Mouse (Mus musculus): ENCODE measurements at regions not wholly inside any gene's neighbourhood (a gene's known extent, or its start where the extent isn't known, plus 50 kb on each side); places are given as distances from the start of the nearest gene placed in this dataset.

- DNase-seq: no peak
Measured at GRCm38 (mm10) chr9:63896073-63896807, 125.6 kb downstream of the Smad6 start.

DNA sequence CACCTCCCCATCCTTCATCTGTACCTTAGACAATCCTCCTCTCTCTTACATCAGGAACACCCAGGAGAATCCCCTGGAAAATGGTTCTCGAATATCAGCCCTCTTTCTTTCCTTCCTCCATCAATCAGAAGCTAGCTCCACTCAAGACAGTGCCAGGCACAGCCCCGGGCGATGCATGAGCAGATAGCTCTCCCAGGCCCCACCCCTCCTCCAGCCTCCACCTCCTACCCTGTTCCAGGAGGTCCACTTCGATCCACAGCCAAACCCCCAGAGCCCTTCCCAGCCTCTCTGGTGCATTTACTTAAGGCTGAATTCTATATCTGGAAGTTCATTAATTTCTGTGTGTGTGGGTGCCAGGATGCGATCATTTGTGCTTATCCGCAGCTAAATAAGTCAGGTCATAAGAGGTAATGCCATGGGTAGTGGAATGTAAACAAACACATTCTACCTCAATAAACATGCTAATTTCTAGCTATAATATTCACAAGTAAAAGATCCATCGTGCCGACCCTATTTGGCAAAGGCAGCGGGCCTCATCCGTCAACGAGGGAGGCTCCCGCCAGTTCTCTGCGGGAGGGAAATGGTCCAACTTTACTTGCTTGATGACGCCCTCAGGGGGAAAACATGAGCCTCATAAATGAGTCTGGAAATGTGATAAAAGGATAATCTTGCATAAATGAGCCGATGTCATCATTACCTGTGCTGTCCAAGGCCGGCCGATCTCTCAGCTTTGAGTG is 129.5 kb downstream of the Smad6 start:
- no peak for DNase-seq

- no peak for DNase-seq
Measured at GRCm38 (mm10) chr9:63890717-63891116, 131.1 kb downstream of the Smad6 start.

GRCm38 (mm10) chr9:63889570-63889969 is 131.8 kb upstream of the Smad3 start:
- no peak for DNase-seq

- DNase-seq: peak; percentile 5
Measured at GRCm38 (mm10) chr9:63884971-63885370, 127.2 kb upstream of the Smad3 start.

GRCm38 (mm10) chr9:63883738-63884520 is 126.1 kb upstream of the Smad3 start:
- DNase-seq: no peak

DNA sequence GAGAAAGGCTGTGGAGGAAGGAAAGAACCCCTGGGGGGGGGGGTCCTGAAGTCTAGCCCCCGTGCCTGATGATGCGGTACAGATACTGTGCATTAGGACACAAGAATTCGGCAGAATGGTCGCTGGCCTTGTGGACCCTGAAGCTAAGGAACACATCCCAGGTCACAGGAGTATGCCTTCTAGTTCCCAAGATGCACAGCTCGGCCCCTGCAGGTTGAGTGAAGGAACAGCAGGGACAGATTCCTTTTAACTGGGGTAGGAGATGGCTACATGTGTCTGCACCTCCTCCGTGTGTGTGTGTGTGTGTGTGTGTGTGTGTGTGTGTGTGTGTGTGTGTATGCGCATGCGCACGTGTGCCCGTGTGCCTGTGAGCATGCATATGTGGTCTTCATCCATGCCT is 123.9 kb upstream of the Smad3 start:
- DNase-seq: no peak

DNA sequence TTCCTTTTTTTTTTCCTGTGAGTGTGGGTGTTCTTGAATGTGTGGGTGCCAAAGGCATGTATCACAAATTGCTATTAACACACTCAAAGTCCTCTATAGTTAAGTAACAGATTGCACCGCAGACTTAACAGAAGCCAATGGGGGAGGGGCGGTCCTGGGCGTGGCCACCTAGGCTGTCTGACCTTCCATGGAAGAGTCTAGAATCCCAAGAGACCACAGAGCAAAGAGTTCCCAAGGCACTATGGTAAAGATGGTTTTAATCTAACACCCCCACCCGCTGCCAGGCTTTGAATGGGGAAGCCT is 123.4 kb upstream of the Smad3 start:
- no peak for DNase-seq

GRCm38 (mm10) chr9:63880487-63881260 is 122.9 kb upstream of the Smad3 start:
- no peak for DNase-seq

GRCm38 (mm10) chr9:63879710-63880428 is 122.1 kb upstream of the Smad3 start:
- DNase-seq: no peak

DNA sequence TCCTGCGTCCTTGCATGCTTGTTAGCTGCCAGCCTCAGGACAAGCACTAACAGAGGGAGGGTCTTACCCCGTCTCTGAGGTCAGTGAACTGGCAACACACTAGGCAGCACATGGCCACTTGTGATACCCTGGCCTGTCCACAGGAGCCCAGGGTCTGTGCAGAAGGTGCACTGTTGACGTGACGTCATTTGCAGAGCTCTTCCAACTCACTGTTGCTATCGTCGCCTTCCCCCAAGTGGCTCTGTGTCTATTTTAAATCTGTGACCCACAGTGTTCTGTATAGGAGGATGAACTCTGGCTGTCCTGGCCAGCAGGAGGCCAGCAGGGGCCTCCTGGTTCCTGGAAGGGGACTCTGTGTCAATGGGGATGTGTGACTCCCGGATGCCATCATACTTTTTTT is 120.1 kb upstream of the Smad3 start:
- DNase-seq: no peak

GRCm38 (mm10) chr9:63876886-63877285 is 119.1 kb upstream of the Smad3 start:
- DNase-seq: no peak

- no peak for DNase-seq
Measured at GRCm38 (mm10) chr9:63876023-63876422, 118.2 kb upstream of the Smad3 start.

DNA sequence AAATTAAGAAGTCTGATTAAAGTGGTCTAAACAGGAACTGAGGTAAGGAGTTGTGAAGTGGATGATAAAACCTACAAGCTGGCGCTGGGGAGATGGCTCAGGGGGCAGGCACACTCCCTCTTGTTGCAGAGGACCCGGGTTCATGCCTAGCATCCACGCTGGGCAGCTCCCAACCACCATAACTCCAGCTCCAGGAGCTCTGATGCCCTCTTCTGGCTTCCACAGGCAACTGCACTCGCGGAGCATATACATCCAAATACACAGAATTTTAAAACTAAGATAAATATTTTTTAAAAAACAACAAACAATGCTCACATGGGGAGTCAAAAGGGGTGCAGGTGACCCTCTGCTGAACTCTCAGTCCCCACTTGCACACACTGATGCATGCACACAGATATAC is 117.4 kb upstream of the Smad3 start:
- no peak for DNase-seq

- DNase-seq: no peak
Measured at GRCm38 (mm10) chr9:63864350-63864749, 106.6 kb upstream of the Smad3 start.

- no peak for DNase-seq
Measured at GRCm38 (mm10) chr9:63863328-63863727, 105.5 kb upstream of the Smad3 start.

- no peak for DNase-seq
Measured at GRCm38 (mm10) chr9:63862427-63862826, 104.6 kb upstream of the Smad3 start.

GRCm38 (mm10) chr9:63861418-63861817 is 103.6 kb upstream of the Smad3 start:
- DNase-seq: no peak

- DNase-seq: no peak
Measured at GRCm38 (mm10) chr9:63860196-63860595, 102.4 kb upstream of the Smad3 start.

GRCm38 (mm10) chr9:63856065-63856736 is 98.4 kb upstream of the Smad3 start:
- DNase-seq: no peak

- DNase-seq: no peak
Measured at GRCm38 (mm10) chr9:63851809-63852208, 94.0 kb upstream of the Smad3 start.

GRCm38 (mm10) chr9:63850316-63850693 is 92.5 kb upstream of the Smad3 start:
- no peak for DNase-seq

All from cerebellum, adult 9-11 months (tissue).